25 mouse cellular contexts compared by ENCODE assay signal in genomic region chr1:39760181-39760715, GRCm38 (mm10). TPM values are rescaled to one million over a fixed set of nuclear protein-coding genes. Genes with fewer than 3 reads are reported as not detected.
DNase-seq lines count a peak whose midpoint lies in the region; ATAC-seq and TF ChIP-seq lines count a peak whose summit lies in the region.
"Had no signal": no experiment of that assay in that cellular context is flagged by ENCODE, and none has a peak within 500 bp of the region (broad histone marks: within the 10 kb centered on the region; RNA-seq: fewer than 3 reads in every experiment).

No protein-coding gene starts in this region.

- TF ChIP-seq POLR2A in myocyte (IDR thresholded peaks at IDR 0.05; ENCODE audit: insufficient read length, low read depth) = no peak

- no peak for TF ChIP-seq EP300 in heart, postnatal 0 days (IDR thresholded peaks at IDR 0.05; ENCODE audit: low read depth)

- H3K9me3 ChIP-seq in embryonic facial prominence, embryonic 12.5 days = no peaks in the 10 kb centered on the region
- no peaks in the 10 kb centered on the region for H3K9me3 ChIP-seq in embryonic facial prominence, embryonic 10.5 days
- no peaks in the 10 kb centered on the region for H3K9me3 ChIP-seq in heart, postnatal 0 days (replicated peaks; ENCODE audit: control insufficient read depth, low read length)
- no peaks in the 10 kb centered on the region for H3K9me3 ChIP-seq in heart, embryonic 12.5 days (replicated peaks)
- H3K9me3 ChIP-seq in midbrain, embryonic 16.5 days (replicated peaks; ENCODE audit: control insufficient read depth, low read length, poor library complexity, severe bottlenecking) = no peaks in the 10 kb centered on the region
- H3K9me3 ChIP-seq in midbrain, embryonic 14.5 days (ENCODE audit: control insufficient read depth, low read length) = no peaks in the 10 kb centered on the region
- H3K9me3 ChIP-seq: forebrain, embryonic 15.5 days; G1E; hindbrain, embryonic 12.5 days; midbrain, embryonic 10.5 days; neural tube, embryonic 13.5 days had no signal

- peaks cover 27% of the 10 kb centered on the region; the same call in 1 of the 2 replicates for H3K4me1 ChIP-seq in embryonic facial prominence, embryonic 12.5 days
- peaks cover 36% of the 10 kb centered on the region for H3K4me1 ChIP-seq in embryonic facial prominence, embryonic 10.5 days
- peaks cover 32% of the 10 kb centered on the region for H3K4me1 ChIP-seq in heart, postnatal 0 days (ENCODE audit: control insufficient read depth, insufficient read depth)
- peaks cover 35% of the 10 kb centered on the region for H3K4me1 ChIP-seq in heart, embryonic 12.5 days (replicated peaks)
- H3K4me1 ChIP-seq in midbrain, embryonic 16.5 days (ENCODE audit: control insufficient read depth, insufficient read depth, low read length) = peaks cover 14% of the 10 kb centered on the region
- peaks cover 6% of the 10 kb centered on the region; the same call in 1 of the 2 replicates for H3K4me1 ChIP-seq in midbrain, embryonic 14.5 days (ENCODE audit: control insufficient read depth, insufficient read depth, low read length)

- H3K9ac ChIP-seq in embryonic facial prominence, embryonic 12.5 days = no peak overlapping the region
- H3K9ac ChIP-seq in heart, postnatal 0 days (replicated peaks; ENCODE audit: low read depth, low read length) = no peak overlapping the region
- no peak overlapping the region for H3K9ac ChIP-seq in heart, embryonic 12.5 days
- H3K9ac ChIP-seq in midbrain, embryonic 16.5 days (ENCODE audit: low read depth, low read length) = 0 out of 2 replicates have a peak overlapping the region, but pooled peaks have one; percentile 6
- H3K9ac ChIP-seq in midbrain, embryonic 14.5 days (replicated peaks; ENCODE audit: low read length) = no peak overlapping the region
- H3K9ac ChIP-seq: forebrain, embryonic 15.5 days; hindbrain, embryonic 12.5 days; liver, postnatal 0 days had no signal

- no peaks in the 10 kb centered on the region for H3K27me3 ChIP-seq in embryonic facial prominence, embryonic 12.5 days
- H3K27me3 ChIP-seq in embryonic facial prominence, embryonic 10.5 days (replicated peaks; ENCODE audit: low read depth, poor library complexity, severe bottlenecking) = no peaks in the 10 kb centered on the region; the same call in 1 of the 2 replicates
- no peaks in the 10 kb centered on the region for H3K27me3 ChIP-seq in heart, postnatal 0 days (ENCODE audit: control insufficient read depth, insufficient read depth, low read length)
- no peaks in the 10 kb centered on the region for H3K27me3 ChIP-seq in heart, embryonic 12.5 days (replicated peaks)
- no peaks in the 10 kb centered on the region; the same call in none of the 2 replicates for H3K27me3 ChIP-seq in midbrain, embryonic 16.5 days (ENCODE audit: control insufficient read depth, insufficient read depth, low read depth, low read length)
- H3K27me3 ChIP-seq in midbrain, embryonic 14.5 days (ENCODE audit: control insufficient read depth, insufficient read depth, low read length) = no peaks in the 10 kb centered on the region
- H3K27me3 ChIP-seq in myocyte (ENCODE audit: control insufficient read depth, insufficient read depth, insufficient read length) = no peaks in the 10 kb centered on the region
- H3K27me3 ChIP-seq: forebrain, embryonic 15.5 days; neural tube, embryonic 13.5 days had no signal

- WGBS in embryonic facial prominence, embryonic 12.5 days = 72% methylated on average over 6 of the region's 6 CpGs
- 78% methylated on average over 6 of the region's 6 CpGs for WGBS in embryonic facial prominence, embryonic 10.5 days
- 69% methylated on average over 6 of the region's 6 CpGs for WGBS in heart, postnatal 0 days
- 76% methylated on average over 6 of the region's 6 CpGs for WGBS in heart, embryonic 12.5 days
- WGBS in midbrain, embryonic 16.5 days = 79% methylated on average over 6 of the region's 6 CpGs
- 80% methylated on average over 6 of the region's 6 CpGs for WGBS in midbrain, embryonic 14.5 days

- H3K4me2 ChIP-seq in embryonic facial prominence, embryonic 12.5 days (replicated peaks) = no peak overlapping the region
- no peak overlapping the region for H3K4me2 ChIP-seq in heart, postnatal 0 days (ENCODE audit: low read depth, low read length)
- H3K4me2 ChIP-seq in heart, embryonic 12.5 days = no peak overlapping the region
- no peak overlapping the region for H3K4me2 ChIP-seq in midbrain, embryonic 16.5 days (ENCODE audit: low read length)
- no peak overlapping the region for H3K4me2 ChIP-seq in midbrain, embryonic 14.5 days (ENCODE audit: low read length)
- H3K4me2 ChIP-seq in myocyte (ENCODE audit: low read depth) = peak overlapping the region; percentile 76
- H3K4me2 ChIP-seq: forebrain, embryonic 15.5 days had no signal

- no peaks in the 10 kb centered on the region for H3K79me2 ChIP-seq in myocyte (ENCODE audit: control insufficient read depth, insufficient read depth)

- ATAC-seq in embryonic facial prominence, embryonic 12.5 days (ENCODE audit: insufficient number of reproducible peaks, insufficient read depth, low FRiP score, low TSS enrichment) = no peak
- no peak for ATAC-seq in heart, postnatal 0 days (ENCODE audit: insufficient read depth, low read depth)
- no peak for ATAC-seq in heart, embryonic 12.5 days (ENCODE audit: insufficient number of reproducible peaks, low FRiP score)
- ATAC-seq in midbrain, embryonic 16.5 days = no peak
- ATAC-seq in midbrain, embryonic 14.5 days (ENCODE audit: low FRiP score, low TSS enrichment) = no peak
- ATAC-seq: forebrain, embryonic 15.5 days had no signal

- H3K36me3 ChIP-seq in embryonic facial prominence, embryonic 12.5 days = no peaks in the 10 kb centered on the region
- no peaks in the 10 kb centered on the region for H3K36me3 ChIP-seq in embryonic facial prominence, embryonic 10.5 days (replicated peaks)
- H3K36me3 ChIP-seq in heart, postnatal 0 days (replicated peaks; ENCODE audit: control insufficient read depth, insufficient read depth, low read length) = no peaks in the 10 kb centered on the region
- no peaks in the 10 kb centered on the region for H3K36me3 ChIP-seq in heart, embryonic 12.5 days
- no peaks in the 10 kb centered on the region for H3K36me3 ChIP-seq in midbrain, embryonic 16.5 days (ENCODE audit: control insufficient read depth, insufficient read depth, low read length)
- no peaks in the 10 kb centered on the region for H3K36me3 ChIP-seq in midbrain, embryonic 14.5 days (ENCODE audit: control insufficient read depth, insufficient read depth, low read length)
- no peaks in the 10 kb centered on the region for H3K36me3 ChIP-seq in myocyte (ENCODE audit: control insufficient read depth, insufficient read depth)
- H3K36me3 ChIP-seq: forebrain, embryonic 15.5 days; G1E; hindbrain, embryonic 12.5 days; midbrain, embryonic 10.5 days; neural tube, embryonic 13.5 days had no signal

- H3ac ChIP-seq in myocyte (ENCODE audit: control insufficient read depth, insufficient read length) = no peak overlapping the region

- intact Hi-C loops in left cerebral cortex, postnatal 36 days (cut with DNase I) = loop anchor here (2.0 to 10.0 kb wide), 3 partner anchors 141 to 225 kb away; partner anchors contain the start of gene Map4k4

- peak overlapping the region; percentile 23; the same call in 1 of the 2 replicates for H3K27ac ChIP-seq in embryonic facial prominence, embryonic 12.5 days
- no peak overlapping the region for H3K27ac ChIP-seq in embryonic facial prominence, embryonic 10.5 days (replicated peaks)
- H3K27ac ChIP-seq in heart, postnatal 0 days (ENCODE audit: low read depth) = peak overlapping the region; percentile 27; the same call in 1 of the 2 replicates
- H3K27ac ChIP-seq in heart, embryonic 12.5 days (ENCODE audit: poor library complexity, severe bottlenecking) = no peak overlapping the region
- no peak overlapping the region for H3K27ac ChIP-seq in midbrain, embryonic 16.5 days (ENCODE audit: low read length)
- no peak overlapping the region for H3K27ac ChIP-seq in midbrain, embryonic 14.5 days (replicated peaks; ENCODE audit: low read depth, low read length)
- H3K27ac ChIP-seq: forebrain, embryonic 15.5 days; hindbrain, embryonic 12.5 days; midbrain, embryonic 10.5 days had no signal

- H3K4me3 ChIP-seq in embryonic facial prominence, embryonic 12.5 days = no peak overlapping the region
- no peak overlapping the region for H3K4me3 ChIP-seq in embryonic facial prominence, embryonic 10.5 days
- H3K4me3 ChIP-seq in heart, postnatal 0 days (ENCODE audit: low read depth, low read length) = no peak overlapping the region
- no peak overlapping the region for H3K4me3 ChIP-seq in heart, embryonic 12.5 days
- no peak overlapping the region for H3K4me3 ChIP-seq in midbrain, embryonic 16.5 days (ENCODE audit: low read depth, low read length)
- no peak overlapping the region for H3K4me3 ChIP-seq in midbrain, embryonic 14.5 days (replicated peaks; ENCODE audit: low read depth, low read length)
- H3K4me3 ChIP-seq in myocyte = no peak overlapping the region
- H3K4me3 ChIP-seq: forebrain, embryonic 15.5 days; hindbrain, embryonic 12.5 days; midbrain, embryonic 10.5 days; neural tube, embryonic 13.5 days had no signal

- no peak for TF ChIP-seq CTCF in heart, postnatal 0 days (IDR thresholded peaks at IDR 0.05; ENCODE audit: low read depth)

- DNase-seq in embryonic facial prominence, embryonic 10.5 days (ENCODE audit: low spot score) = no peak
- no peak for DNase-seq in heart, postnatal 0 days (ENCODE audit: low spot score)
- DNase-seq in midbrain, embryonic 14.5 days = no peak
- no peak for DNase-seq in left cerebral cortex, postnatal 36 days (ENCODE audit: low spot score in 2 of 2)
- DNase-seq: cerebellum, adult 11-12 months; cerebellum, postnatal 36 days; liver, postnatal 0 days; right cerebral cortex, postnatal 25 days had no signal

RNA-seq across cellular contexts. Expression of gene Rfx8, which starts 39.5 kb away (rescaled TPM):
- polyA plus RNA-seq in embryonic facial prominence, embryonic 12.5 days (2016; fragmentation: Nextera tagmentation; extraction: Ambion mirVana) = 3.0 and 3.3 TPM in 2 replicates
- 0.43 and 0.56 TPM in 2 replicates for polyA plus RNA-seq in embryonic facial prominence, embryonic 10.5 days (2016; fragmentation: Nextera tagmentation; extraction: Ambion mirVana)
- not detected in 2 replicates for total RNA-seq in heart, postnatal 0 days (2014; rRNA removed; ENCODE audit: low replicate concordance)
- polyA plus RNA-seq in heart, postnatal 0 days (2015; fragmentation: Nextera tagmentation; extraction: Ambion mirVana) = 0.68 and 0.71 TPM in 2 replicates
- 0.69 and 1.2 TPM in 2 replicates for polyA plus RNA-seq in heart, embryonic 12.5 days (2016; fragmentation: Nextera tagmentation; extraction: Ambion mirVana)
- 0.15 and 0.40 TPM in 2 replicates for polyA plus RNA-seq in midbrain, embryonic 16.5 days (2015; fragmentation: Nextera tagmentation; extraction: Ambion mirVana)
- 0.13 and 0.22 TPM in 2 replicates for polyA plus RNA-seq in midbrain, embryonic 14.5 days (2014; fragmentation: Nextera tagmentation; extraction: Ambion mirVana)
- polyA plus RNA-seq in myocyte (2012; fragmentation: generic; extraction: Trizol) = 0.16 TPM
- total RNA-seq in left cerebral cortex, postnatal 36 days (2021) = under 1 TPM in 1 of 2 experiments, not detected in 1; 0.32 TPM
- polyA plus RNA-seq: forebrain, embryonic 15.5 days; G1E; liver, postnatal 0 days had no signal

RNA-seq across cellular contexts. Expression of gene Gm3646, which starts 44.9 kb away (rescaled TPM):
- polyA plus RNA-seq in embryonic facial prominence, embryonic 12.5 days (2016; fragmentation: Nextera tagmentation; extraction: Ambion mirVana) = not detected in 2 replicates
- polyA plus RNA-seq in embryonic facial prominence, embryonic 10.5 days (2016; fragmentation: Nextera tagmentation; extraction: Ambion mirVana) = not detected in 2 replicates
- 3.4 and 3.7 TPM in 2 replicates for total RNA-seq in heart, postnatal 0 days (2014; rRNA removed; ENCODE audit: low replicate concordance)
- 13.8 and 17.4 TPM in 2 replicates for polyA plus RNA-seq in heart, postnatal 0 days (2015; fragmentation: Nextera tagmentation; extraction: Ambion mirVana)
- polyA plus RNA-seq in heart, embryonic 12.5 days (2016; fragmentation: Nextera tagmentation; extraction: Ambion mirVana) = 0.82 and 1.8 TPM in 2 replicates
- polyA plus RNA-seq in midbrain, embryonic 16.5 days (2015; fragmentation: Nextera tagmentation; extraction: Ambion mirVana) = not detected in 2 replicates
- polyA plus RNA-seq in midbrain, embryonic 14.5 days (2014; fragmentation: Nextera tagmentation; extraction: Ambion mirVana) = not detected in 2 replicates
- 0.20 TPM for polyA plus RNA-seq in myocyte (2012; fragmentation: generic; extraction: Trizol)
- total RNA-seq in left cerebral cortex, postnatal 36 days (2021) = not detected
- total RNA-seq: adrenal gland, postnatal 25 days; G1E; layer of hippocampus, postnatal 25 days; left cerebral cortex, postnatal 14 days; liver, adult 2 months; monocyte, adult 5-6 weeks had no signal
- polyA plus RNA-seq: forebrain, embryonic 15.5 days; G1E; hindbrain, embryonic 12.5 days; liver, adult 2 months; liver, postnatal 0 days; midbrain, embryonic 10.5 days; neural tube, embryonic 13.5 days; spleen, adult 2 months; stomach, embryonic 14.5 days; urinary bladder, adult 2 months had no signal

Comparison
In these comparisons a context has a peak if more than half of its experiments do, and no peak if none do; other contexts are left out.
1. H3K27ac ChIP-seq: peak in embryonic facial prominence, embryonic 12.5 days (single experiment) and heart, postnatal 0 days (single experiment); none in embryonic facial prominence, embryonic 10.5 days (single experiment), heart, embryonic 12.5 days (single experiment), midbrain, embryonic 16.5 days (single experiment) and midbrain, embryonic 14.5 days (single experiment).